Mouse (Mus musculus) kidney, postnatal 10 days (tissue): ENCODE data around the gene Zcchc8.
"Not testable (repeated sequence)": the region's sequence is repeated elsewhere in the genome, so short reads cannot be mapped to it uniquely, and the experiment has no call there.

Source experiments
- DNase-seq: peaks from one replicate; pipeline ENCODE4 v3.0.0; 2021; ENCODE audit warnings: mixed read lengths

Gene Zcchc8

GRCm38 (mm10) chr5:123720328-123721311 is at the start of gene Zcchc8:
Gene Zcchc8 (minus strand): TSS chr5:123721100.
- DNase-seq: peak; percentile 96

GRCm38 (mm10) chr5:123766455-123766854 is 45.6 kb upstream of the Zcchc8 start:
- DNase-seq: not testable (repeated sequence)

- no peak for DNase-seq
These were observed 44.6 kb upstream of the Zcchc8 start for GRCm38 (mm10) chr5:123765506-123765905.

GRCm38 (mm10) chr5:123749065-123750064 is 28.5 kb upstream of the Zcchc8 start, which contains the start of the genes Rsrc2 and Kntc1:
Gene Rsrc2 (minus strand): TSS chr5:123749414.
Gene Kntc1 (plus strand): TSS chr5:123749716.
- DNase-seq: peak; percentile 98

GRCm38 (mm10) chr5:123748339-123749064 is 27.6 kb upstream of the Zcchc8 start:
- no peak for DNase-seq

- no peak for DNase-seq
These were observed 26.7 kb upstream of the Zcchc8 start for GRCm38 (mm10) chr5:123747604-123748003.

- no peak for DNase-seq
These were observed 25.4 kb upstream of the Zcchc8 start for GRCm38 (mm10) chr5:123746253-123746652.

- DNase-seq: no peak
These were observed 23.5 kb upstream of the Zcchc8 start for GRCm38 (mm10) chr5:123744358-123744757.

GRCm38 (mm10) chr5:123730981-123731380 is 10.1 kb upstream of the Zcchc8 start:
- no peak for DNase-seq

GRCm38 (mm10) chr5:123723816-123724215 is 2.9 kb upstream of the Zcchc8 start:
- DNase-seq: not testable (repeated sequence)

- no peak for DNase-seq
These were observed 6.3 kb downstream of the Zcchc8 start for GRCm38 (mm10) chr5:123714622-123715021.

GRCm38 (mm10) chr5:123713782-123714181 is 7.1 kb downstream of the Zcchc8 start:
- no peak for DNase-seq

- DNase-seq: no peak
These were observed 11.3 kb downstream of the Zcchc8 start for GRCm38 (mm10) chr5:123709571-123709970.

- no peak for DNase-seq
These were observed 12.3 kb downstream of the Zcchc8 start for GRCm38 (mm10) chr5:123708598-123708997.

GRCm38 (mm10) chr5:123700625-123701024 is 20.3 kb downstream of the Zcchc8 start:
- peak; percentile 85 for DNase-seq

GRCm38 (mm10) chr5:123699198-123699597 is 21.7 kb downstream of the Zcchc8 start:
- DNase-seq: peak; percentile 85

- DNase-seq: no peak
These were observed 23.9 kb downstream of the Zcchc8 start for GRCm38 (mm10) chr5:123696961-123697360.

GRCm38 (mm10) chr5:123696244-123696643 is 24.7 kb downstream of the Zcchc8 start:
- no peak for DNase-seq

GRCm38 (mm10) chr5:123694468-123694867 is 26.4 kb downstream of the Zcchc8 start:
- peak; percentile 40 for DNase-seq

- DNase-seq: peak; percentile 81
These were observed 36.4 kb downstream of the Zcchc8 start, which contains the start of gene Clip1 for GRCm38 (mm10) chr5:123684221-123685144. Gene Clip1 (minus strand): TSS chr5:123684618.
